Mouse (Mus musculus): ENCODE results near the gene Nck2.
"Not testable (repeated sequence)": the region's sequence is repeated elsewhere in the genome, so short reads cannot be mapped to it uniquely, and the experiment has no call there.

The Nck2 gene

DNA sequence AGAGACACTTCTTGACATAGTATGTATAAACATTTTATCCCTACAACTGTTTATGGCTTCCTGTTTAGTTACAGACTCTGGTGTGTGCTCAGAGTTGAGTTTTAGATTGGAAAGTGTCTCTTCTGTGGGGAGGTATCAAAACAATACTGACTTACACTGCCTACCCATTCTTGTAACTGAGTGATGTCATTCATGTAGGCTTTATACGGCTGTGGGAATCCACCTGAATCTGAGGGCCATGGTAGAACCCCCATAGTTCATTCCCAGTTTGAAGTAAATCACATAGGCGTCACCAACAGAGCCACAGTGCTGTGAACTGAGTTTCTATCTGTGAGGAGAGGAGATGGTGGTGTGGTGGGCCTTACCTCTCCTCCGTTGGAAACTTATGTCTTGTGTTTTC, 92.6 kb downstream of the Nck2 start:
- no peak for DNase-seq

- DNase-seq, result no peak
Observed at GRCm38 (mm10) chr1:43537496-43537895, 93.1 kb downstream of the Nck2 start.

DNA sequence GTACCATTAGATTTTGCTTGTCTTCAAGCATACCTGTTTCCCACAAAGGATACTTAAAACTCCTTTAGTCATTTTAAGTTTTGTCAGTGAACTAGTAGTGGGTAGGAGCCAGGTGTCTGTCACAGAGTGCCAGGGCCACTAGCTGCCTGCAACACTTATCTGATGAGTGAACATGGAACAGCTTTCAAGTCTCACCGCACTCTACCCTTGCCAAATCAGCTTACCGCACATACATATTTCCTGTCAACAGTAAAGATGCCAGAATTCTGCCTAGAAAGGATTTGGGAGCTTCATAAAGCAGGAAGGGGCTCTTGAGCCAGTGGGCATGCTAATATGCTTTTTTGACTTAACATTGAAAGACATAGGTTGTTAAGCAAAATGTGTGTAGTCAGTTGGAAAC, 94.3 kb downstream of the Nck2 start:
- DNase-seq, result no peak

DNA sequence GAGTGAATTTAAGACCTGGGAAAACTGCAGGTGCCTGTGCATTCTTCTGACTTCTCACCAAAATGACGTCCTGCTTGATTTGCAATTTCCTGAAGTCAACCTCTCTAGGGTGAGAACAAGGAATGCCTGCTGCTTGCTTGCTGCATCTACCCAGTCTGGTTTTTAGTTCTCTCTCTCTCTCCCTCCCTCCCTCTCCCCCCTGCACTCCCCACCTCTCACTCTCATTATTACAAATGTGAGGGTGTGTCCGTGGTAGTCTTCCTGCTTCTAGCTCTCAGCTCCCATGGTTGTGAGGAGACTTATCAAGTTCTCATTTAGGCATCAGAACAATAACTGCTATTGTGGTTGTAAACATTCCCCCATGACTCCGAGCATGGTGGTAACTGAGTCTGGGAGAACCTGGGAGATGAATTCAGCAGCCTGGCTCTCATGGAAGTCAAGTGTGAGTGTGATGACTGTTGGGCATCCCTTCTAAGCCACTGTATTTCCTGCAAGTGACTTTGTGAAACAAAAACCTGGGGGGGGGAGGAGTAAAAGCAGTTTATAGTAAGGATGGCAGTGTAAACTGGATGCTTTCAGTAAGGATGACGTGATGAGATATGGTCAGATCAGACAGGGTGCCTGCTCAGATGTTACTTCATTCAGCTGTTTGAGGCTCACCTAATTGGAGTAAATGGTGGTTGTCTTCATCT, 95.5 kb downstream of the Nck2 start:
- no peak for DNase-seq

GRCm38 (mm10) chr1:43542339-43542738, 98.0 kb downstream of the Nck2 start:
- no peak for DNase-seq

- no peak for DNase-seq
Observed at GRCm38 (mm10) chr1:43547644-43548043, 103.3 kb downstream of the Nck2 start.

DNA sequence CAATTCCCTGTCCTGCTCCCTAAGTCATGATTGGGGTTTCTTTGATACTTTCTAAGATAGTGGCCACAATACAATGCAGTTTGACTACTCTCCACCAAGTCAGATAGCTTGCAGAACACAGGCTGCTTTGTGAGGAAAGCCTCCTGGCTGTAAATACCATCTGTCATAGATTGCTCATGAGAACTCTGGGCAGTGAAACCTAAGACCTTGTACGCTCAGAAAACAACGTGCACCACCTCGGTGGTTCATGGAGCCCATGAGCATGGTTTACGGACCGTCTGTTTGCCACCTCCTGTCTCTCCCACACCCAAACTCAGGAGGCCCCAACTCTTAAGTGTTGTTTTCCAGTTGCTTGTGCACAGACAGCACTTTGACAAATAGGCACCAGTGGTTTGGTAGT, 104.4 kb downstream of the Nck2 start:
- DNase-seq, result no peak

DNA sequence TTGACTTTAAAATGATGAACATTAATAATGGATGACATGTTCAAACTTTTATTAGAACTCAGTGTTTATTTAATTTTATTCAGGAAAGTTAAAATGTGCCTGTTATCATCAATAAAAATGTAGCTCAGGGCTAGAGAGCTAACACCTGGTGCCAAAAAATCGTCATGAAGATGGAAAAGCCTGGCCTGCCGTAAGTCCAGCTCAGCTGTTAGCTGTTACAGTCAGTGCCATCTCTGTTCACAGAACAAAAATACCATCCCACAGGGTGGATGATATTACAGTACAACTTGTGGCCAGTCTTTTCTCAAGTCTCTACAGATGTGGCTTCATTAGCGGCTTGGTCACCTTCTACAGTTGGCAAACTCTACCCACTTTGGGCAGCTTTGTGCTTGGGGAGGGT, 106.1 kb downstream of the Nck2 start:
- DNase-seq, result no peak

GRCm38 (mm10) chr1:43553989-43554679, 109.8 kb downstream of the Nck2 start:
- DNase-seq, result not testable (repeated sequence)

DNA sequence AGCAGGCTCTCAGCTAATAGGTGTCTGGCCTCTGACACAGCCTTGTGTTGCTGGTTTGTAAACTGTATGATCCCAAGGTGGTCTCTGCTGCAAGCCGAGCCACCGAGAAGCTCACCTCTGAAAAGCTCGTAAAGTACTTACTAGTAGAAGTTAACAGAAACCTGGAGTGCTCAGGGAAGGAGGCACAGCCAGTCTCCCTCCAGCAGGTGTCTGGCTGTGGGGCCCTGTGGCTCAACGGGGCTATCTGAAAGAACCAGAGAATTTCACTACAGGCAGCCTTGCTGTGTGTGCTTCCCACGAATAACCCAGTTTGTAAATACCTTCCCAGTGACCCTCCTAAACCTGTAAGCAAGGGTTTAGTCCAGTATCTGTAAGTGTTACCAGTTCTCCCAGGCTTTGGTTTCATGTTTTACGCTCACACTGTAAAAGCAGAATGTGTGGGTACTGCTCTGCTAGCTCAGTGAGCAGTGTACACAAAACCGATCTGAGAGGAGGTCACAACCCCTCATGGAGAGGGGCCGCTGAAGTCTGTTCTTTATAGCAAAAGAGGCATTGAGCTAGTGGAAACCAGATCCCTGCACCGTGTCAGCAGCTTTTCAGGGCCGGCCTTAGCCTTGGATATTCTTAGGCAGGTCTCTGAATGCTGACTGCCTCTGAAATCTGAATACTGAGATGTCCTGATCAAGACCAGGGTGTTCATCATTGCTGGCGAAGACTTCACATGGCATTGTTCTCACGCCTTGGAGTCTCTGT, 111.0 kb downstream of the Nck2 start:
- no peak for DNase-seq

DNA sequence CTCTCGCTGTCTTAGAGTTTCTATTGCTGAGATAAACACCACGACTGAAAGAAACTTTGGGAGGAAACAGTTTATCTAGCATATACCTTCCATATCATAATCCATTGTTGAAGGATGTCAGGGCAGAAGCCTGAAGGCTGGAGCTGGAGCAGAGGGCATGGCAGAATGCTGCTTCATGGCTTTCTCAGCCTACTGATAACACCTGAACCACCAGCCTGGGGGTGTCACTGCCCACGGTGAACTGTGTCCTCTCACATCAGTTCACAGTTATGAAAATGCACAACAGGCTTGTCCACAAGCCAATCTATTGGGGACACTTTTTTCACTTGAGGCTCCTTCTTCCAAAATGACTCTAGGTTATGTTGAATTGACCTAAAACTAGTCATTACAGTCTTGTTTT, 114.0 kb downstream of the Nck2 start:
- no peak for DNase-seq

DNA sequence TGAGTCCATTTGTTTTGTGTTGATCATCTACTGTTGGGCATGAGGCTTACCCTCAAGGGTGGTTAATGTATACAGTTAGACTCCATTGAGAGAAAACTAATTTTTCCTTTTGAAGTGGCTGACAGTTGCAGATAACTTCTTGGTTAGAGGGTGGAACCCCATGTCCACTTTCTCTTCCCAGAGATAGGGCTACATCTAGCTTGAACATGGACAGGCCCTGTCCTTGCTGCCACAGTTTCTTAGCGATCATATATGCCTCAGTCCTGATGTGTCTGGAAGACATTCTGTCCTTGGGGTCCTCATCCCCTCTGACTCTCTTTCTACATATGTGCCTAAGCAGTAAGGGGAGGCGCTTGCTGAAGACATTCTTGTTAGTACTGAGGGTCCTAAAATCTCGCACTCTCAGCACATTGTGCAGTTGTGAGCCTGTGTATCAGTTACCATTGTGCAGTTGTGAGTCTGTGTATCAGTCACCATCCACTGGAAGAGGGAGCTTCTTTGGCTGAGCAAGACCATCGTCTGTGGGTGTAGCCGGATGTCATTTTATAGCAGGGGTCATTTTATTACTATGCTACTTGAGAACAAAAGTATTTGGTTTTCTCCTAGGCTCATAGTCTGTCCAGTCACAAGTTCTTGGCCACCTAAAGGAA, 114.8 kb downstream of the Nck2 start:
- no peak for DNase-seq

GRCm38 (mm10) chr1:43561085-43561484, 116.7 kb downstream of the Nck2 start:
- DNase-seq, result no peak

- DNase-seq, result no peak
Observed at GRCm38 (mm10) chr1:43562002-43562666, 117.8 kb downstream of the Nck2 start.

GRCm38 (mm10) chr1:43565260-43565659, 120.9 kb downstream of the Nck2 start:
- DNase-seq, result no peak

- no peak for DNase-seq
Observed at GRCm38 (mm10) chr1:43566677-43567377, 122.4 kb downstream of the Nck2 start.

DNA sequence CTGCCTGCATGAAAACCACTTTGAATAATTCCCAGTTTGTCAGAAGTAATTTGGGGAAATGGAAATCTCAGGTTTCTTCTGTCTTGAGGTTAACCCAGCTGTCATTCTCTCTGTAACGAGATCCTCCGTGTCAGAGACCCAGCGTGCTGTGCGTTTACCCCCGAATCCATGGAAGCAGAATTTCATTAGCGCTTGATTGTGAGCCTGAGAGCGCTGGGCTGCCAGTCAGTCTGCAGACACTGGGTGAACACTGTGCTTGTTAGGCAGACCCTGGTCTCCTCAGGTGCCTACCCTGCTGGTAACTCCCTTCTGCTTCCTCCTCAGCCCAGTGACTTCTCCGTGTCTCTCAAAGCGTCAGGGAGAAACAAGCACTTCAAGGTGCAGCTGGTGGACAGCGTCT, 124.4 kb downstream of the Nck2 start:
- no peak for DNase-seq

- DNase-seq, result no peak
Observed at GRCm38 (mm10) chr1:43571105-43571504, 126.7 kb downstream of the Nck2 start.

DNA sequence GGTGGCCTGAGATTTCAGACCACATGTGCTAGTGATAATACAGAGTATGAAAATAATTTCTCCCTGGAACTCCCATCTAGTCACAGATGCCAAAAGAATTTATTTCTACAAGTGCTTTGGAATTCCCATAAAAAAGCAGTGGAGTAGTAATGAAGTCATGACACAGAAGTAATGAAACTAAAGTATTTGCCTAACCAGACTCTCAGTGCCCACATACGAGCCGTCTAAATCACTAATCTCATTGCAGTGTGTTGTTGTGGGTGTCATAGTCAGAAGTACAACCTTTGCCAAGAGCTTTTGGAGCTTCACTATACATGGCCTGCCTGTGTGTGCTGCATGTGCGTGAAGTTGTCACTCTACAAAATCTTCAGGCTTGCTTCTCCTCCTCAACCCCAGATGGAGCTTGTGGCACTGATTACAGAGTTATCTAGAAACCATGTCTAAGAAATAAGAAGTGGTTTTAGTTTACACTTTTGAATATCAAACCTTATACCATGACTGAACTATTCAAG, 130.5 kb downstream of the Nck2 start:
- no peak for DNase-seq

DNA sequence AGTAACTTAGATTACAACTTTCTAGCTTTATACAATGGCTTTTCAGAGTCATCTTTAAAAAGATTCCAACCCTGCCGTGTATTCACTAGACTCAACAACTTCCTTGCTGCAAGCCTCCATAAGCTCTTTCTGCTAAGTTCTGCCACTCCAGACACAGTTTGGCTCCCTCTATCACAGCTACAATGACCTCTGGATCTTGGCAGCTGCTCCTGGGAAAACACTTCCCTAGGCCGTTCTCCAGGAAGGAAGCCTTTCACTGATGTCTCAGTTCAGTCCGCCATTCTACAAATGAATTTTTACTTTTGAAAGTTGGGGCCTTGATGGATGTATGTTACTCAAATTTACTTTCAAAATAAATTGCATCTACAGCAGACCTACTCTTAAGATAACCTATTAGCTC, 133.0 kb downstream of the Nck2 start:
- DNase-seq, result no peak

DNA sequence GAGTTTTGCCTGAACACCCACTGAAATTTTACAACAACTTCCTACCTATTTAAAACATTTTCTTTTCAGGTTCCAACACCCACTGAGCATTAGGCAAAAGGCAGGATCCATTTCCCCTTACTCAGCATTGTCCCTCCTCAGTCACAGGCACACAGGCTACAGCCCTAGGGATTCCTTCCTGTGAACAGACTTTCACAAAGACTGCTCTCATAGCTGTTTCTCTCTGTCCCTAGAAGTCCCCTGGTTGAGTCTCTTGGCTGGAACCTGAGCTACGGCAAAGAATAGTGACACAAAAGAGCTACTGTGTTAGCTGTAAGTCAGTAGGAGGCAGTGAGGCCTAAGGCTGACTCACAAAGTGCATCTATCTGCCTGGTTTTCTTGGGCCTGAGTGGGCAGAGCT, 139.2 kb downstream of the Nck2 start:
- no peak for DNase-seq

GRCm38 (mm10) chr1:43589001-43589400, 144.6 kb downstream of the Nck2 start:
- DNase-seq, result no peak

All from lung, postnatal 14 days (tissue).